Comparison of ENCODE assay signal across 12 mouse cellular contexts in genomic region chr19:46330696-46331095, GRCm38 (mm10).
"Had no signal": no experiment of that assay in that cellular context is flagged by ENCODE, and none has a peak within 500 bp of the region (broad histone marks: within the 10 kb centered on the region; RNA-seq: fewer than 3 reads in every experiment).

No protein-coding gene starts in this region.

- H3K9me3 ChIP-seq: limb, embryonic 10.5 days; limb, embryonic 13.5 days; liver, embryonic 12.5 days; liver, embryonic 15.5 days; lung, embryonic 15.5 days; megakaryocyte, embryonic 14.5 days; midbrain, embryonic 10.5 days; midbrain, embryonic 13.5 days; stomach, embryonic 15.5 days had no signal

- ATAC-seq: midbrain, embryonic 16.5 days had no signal

- H3K27me3 ChIP-seq: midbrain, embryonic 13.5 days had no signal

- H3K9ac ChIP-seq: limb, embryonic 13.5 days; liver, embryonic 15.5 days; lung, embryonic 15.5 days; midbrain, embryonic 13.5 days; stomach, embryonic 15.5 days had no signal

- H3K27ac ChIP-seq: kidney, postnatal 0 days; layer of hippocampus, adult 2 months; limb, embryonic 10.5 days; limb, embryonic 13.5 days; liver, embryonic 12.5 days; liver, embryonic 15.5 days; lung, embryonic 15.5 days; midbrain, embryonic 10.5 days; midbrain, embryonic 13.5 days; stomach, embryonic 15.5 days had no signal

- H3K4me3 ChIP-seq: liver, embryonic 12.5 days; stomach, embryonic 15.5 days had no signal
